Mouse (Mus musculus) embryo, embryonic 9.5 days (tissue): ENCODE results near the gene Dnm1.

ENCODE experiments used
- DNase-seq: peaks from one replicate; pipeline ENCODE4 v3.0.0-alpha.2; 2017; ENCODE audit errors: extremely low spot score

Gene Dnm1

GRCm38 (mm10) chr2:32361437-32361836 is 8.3 kb upstream of the Dnm1 start:
- peak; percentile 75 for DNase-seq

GRCm38 (mm10) chr2:32360741-32361140 is 7.6 kb upstream of the Dnm1 start:
- DNase-seq: peak; percentile 78

GRCm38 (mm10) chr2:32358381-32358780 is 5.2 kb upstream of the Dnm1 start:
- no peak for DNase-seq

- no peak for DNase-seq
Measured at GRCm38 (mm10) chr2:32357710-32358109, 4.6 kb upstream of the Dnm1 start.

GRCm38 (mm10) chr2:32356216-32356615 is 3.1 kb upstream of the Dnm1 start:
- DNase-seq: no peak

- no peak for DNase-seq
Measured at GRCm38 (mm10) chr2:32354336-32354895, 1.3 kb upstream of the Dnm1 start.

GRCm38 (mm10) chr2:32353836-32354235 is 698 bp upstream of the Dnm1 start:
- DNase-seq: no peak

- DNase-seq: peak; percentile 53
Measured at GRCm38 (mm10) chr2:32352151-32353006, 759 bp downstream of the Dnm1 start, which contains the start of gene Ciz1. TSS of gene Ciz1 (plus strand) at chr2:32352327.

GRCm38 (mm10) chr2:32351471-32351961 is 1.6 kb downstream of the Dnm1 start:
- DNase-seq: no peak

GRCm38 (mm10) chr2:32350471-32351051 is 2.6 kb downstream of the Dnm1 start:
- DNase-seq: no peak

GRCm38 (mm10) chr2:32349625-32350255 is 3.4 kb downstream of the Dnm1 start:
- no peak for DNase-seq

GRCm38 (mm10) chr2:32348311-32348710 is 4.8 kb downstream of the Dnm1 start:
- DNase-seq: no peak

- no peak for DNase-seq
Measured at GRCm38 (mm10) chr2:32347019-32347418, 6.1 kb downstream of the Dnm1 start.

- no peak for DNase-seq
Measured at GRCm38 (mm10) chr2:32344598-32345321, 8.4 kb downstream of the Dnm1 start.

- no peak for DNase-seq
Measured at GRCm38 (mm10) chr2:32344056-32344455, 9.1 kb downstream of the Dnm1 start.

- DNase-seq: no peak
Measured at GRCm38 (mm10) chr2:32343351-32343671, 9.8 kb downstream of the Dnm1 start.

GRCm38 (mm10) chr2:32342539-32343350 is 10.4 kb downstream of the Dnm1 start:
- no peak for DNase-seq

- no peak for DNase-seq
Measured at GRCm38 (mm10) chr2:32342039-32342438, 11.1 kb downstream of the Dnm1 start.

- DNase-seq: no peak
Measured at GRCm38 (mm10) chr2:32341634-32341939, 11.6 kb downstream of the Dnm1 start.

- no peak for DNase-seq
Measured at GRCm38 (mm10) chr2:32340836-32341633, 12.1 kb downstream of the Dnm1 start.
